Mouse (Mus musculus) intestine, embryonic 15.5 days (tissue): Measurements from ENCODE around the gene Arid5b. TPM values are rescaled to one million over a fixed set of nuclear protein-coding genes. Genes with fewer than 3 reads are reported as not detected.

Experiments used
- ATAC-seq: fragments of 200-750 bp; cut with Nextera tagmentation; 2 replicates; pipeline ENCODE4 v1.8.0; 2017; ENCODE audit warnings: moderate TSS enrichment, moderate library complexity
- H3K27ac ChIP-seq: fragments of 300-500 bp; sonication (generic); 2 replicates; pipeline ENCODE4 v1.5.1; 2015; ENCODE audit warnings: mild to moderate bottlenecking, inconsistent platforms
- H3K27me3 ChIP-seq: fragments of 300-500 bp; sonication (generic); replicated peaks from 2 replicates; pipeline ENCODE4 v1.6.1; 2015; ENCODE audit warnings: inconsistent platforms
- H3K36me3 ChIP-seq: fragments of 300-500 bp; sonication (generic); 2 replicates; pipeline ENCODE4 v1.6.1; 2015; ENCODE audit warnings: inconsistent platforms
- H3K4me1 ChIP-seq: fragments of 300-500 bp; sonication (generic); replicated peaks from 2 replicates; pipeline ENCODE4 v1.6.1; 2015; ENCODE audit warnings: inconsistent platforms
- H3K4me2 ChIP-seq: fragments of 300-500 bp; sonication (generic); replicated peaks from 2 replicates; pipeline ENCODE4 v1.6.1; 2015; ENCODE audit warnings: mild to moderate bottlenecking, inconsistent platforms
- H3K4me3 ChIP-seq: fragments of 300-500 bp; sonication (generic); replicated peaks from 2 replicates; pipeline ENCODE4 v1.5.1; 2015; ENCODE audit warnings: inconsistent platforms
- H3K9ac ChIP-seq: fragments of 300-500 bp; sonication (generic); 2 replicates; pipeline ENCODE4 v1.6.1; 2015; ENCODE audit warnings: inconsistent platforms
- H3K9me3 ChIP-seq: fragments of 300-500 bp; sonication (generic); 2 replicates; pipeline ENCODE4 v1.6.1; 2016; ENCODE audit warnings: inconsistent platforms
- WGBS: fragments of 180-500 bp; shearing (Covaris S2); methylation state at CpG from one replicate; pipeline ENCODE4 v1.1.7; 2015; 5-methylcytosine and 5-hydroxymethylcytosine counted together
- polyA plus RNA-seq: library from polyadenylated mRNA; unstranded; fragments of >200 nt; fragmentation: Nextera tagmentation; extraction: Ambion mirVana; gene quantifications from 2 replicates; pipeline ENCODE4 v1.2.1, GENCODE M21; 2015

The Arid5b gene
- polyA plus RNA-seq, 1 experiment from 2014 or later = 29.0 TPM

DNA sequence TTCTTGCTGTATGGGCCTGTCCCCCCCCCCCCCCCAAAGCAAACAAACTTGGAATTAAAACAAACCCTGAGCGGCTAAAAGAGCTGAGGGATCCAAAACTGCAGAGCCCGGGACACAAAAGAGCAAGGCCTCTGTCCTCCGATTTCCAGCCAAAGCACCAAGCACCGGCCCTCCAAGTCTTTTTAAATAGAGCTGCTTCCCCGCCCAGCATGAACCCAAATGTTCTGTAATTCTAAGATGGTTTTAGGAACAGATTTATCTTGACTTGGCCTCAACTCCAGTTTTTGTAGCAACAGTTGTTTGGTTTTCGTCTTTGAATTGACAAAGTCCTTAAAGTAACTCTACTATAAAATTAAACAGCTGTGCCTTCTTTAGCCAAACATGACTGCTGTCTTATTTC lies 130.8 kb downstream of the Arid5b start:
- H3K4me1 ChIP-seq = peaks cover 9% of the 10 kb centered on the region; the same call in 1 of the 2 replicates
- peak overlapping the region; percentile 64; the same call in 1 of the 2 replicates for H3K27ac ChIP-seq
- no peaks in the 10 kb centered on the region for H3K9me3 ChIP-seq
- WGBS = 25% methylated on average over 6 of the region's 6 CpGs
- no peak overlapping the region for H3K4me2 ChIP-seq
- H3K4me3 ChIP-seq = no peak overlapping the region
- ATAC-seq = no peak
- H3K27me3 ChIP-seq = no peaks in the 10 kb centered on the region
- no peak overlapping the region for H3K9ac ChIP-seq
- H3K36me3 ChIP-seq = no peaks in the 10 kb centered on the region

DNA sequence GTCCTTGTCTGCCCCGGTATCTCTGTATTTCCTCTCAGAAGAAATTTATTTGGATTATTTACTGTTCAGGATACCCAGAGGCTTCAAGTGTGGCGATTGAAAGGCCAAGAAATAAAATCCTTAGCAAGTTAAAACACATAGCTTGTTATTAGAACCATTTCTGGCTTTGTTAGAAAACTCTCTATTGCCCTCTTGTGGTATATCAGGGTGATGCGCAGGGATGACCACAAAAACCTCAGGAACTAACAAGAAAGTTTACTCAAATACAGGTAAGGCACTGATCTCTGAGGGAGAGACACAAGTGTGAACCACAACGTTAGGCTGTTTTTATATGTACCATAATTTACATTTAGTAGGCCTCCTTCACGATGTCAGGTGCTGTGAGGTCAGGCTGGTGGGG lies 131.7 kb downstream of the Arid5b start:
- Histone ChIP-seq H3K9ac (no peak overlapping the region), H3K36me3 (no peaks in the 10 kb centered on the region), H3K4me1 (peaks cover 9% of the 10 kb centered on the region; the same call in 1 of the 2 replicates), H3K9me3 (no peaks in the 10 kb centered on the region), H3K4me2 (no peak overlapping the region), H3K27ac (no peak overlapping the region), H3K4me3 (no peak overlapping the region), H3K27me3 (no peaks in the 10 kb centered on the region)
- no peak for ATAC-seq
- WGBS = 12% methylated on average over 5 of the region's 5 CpGs

DNA sequence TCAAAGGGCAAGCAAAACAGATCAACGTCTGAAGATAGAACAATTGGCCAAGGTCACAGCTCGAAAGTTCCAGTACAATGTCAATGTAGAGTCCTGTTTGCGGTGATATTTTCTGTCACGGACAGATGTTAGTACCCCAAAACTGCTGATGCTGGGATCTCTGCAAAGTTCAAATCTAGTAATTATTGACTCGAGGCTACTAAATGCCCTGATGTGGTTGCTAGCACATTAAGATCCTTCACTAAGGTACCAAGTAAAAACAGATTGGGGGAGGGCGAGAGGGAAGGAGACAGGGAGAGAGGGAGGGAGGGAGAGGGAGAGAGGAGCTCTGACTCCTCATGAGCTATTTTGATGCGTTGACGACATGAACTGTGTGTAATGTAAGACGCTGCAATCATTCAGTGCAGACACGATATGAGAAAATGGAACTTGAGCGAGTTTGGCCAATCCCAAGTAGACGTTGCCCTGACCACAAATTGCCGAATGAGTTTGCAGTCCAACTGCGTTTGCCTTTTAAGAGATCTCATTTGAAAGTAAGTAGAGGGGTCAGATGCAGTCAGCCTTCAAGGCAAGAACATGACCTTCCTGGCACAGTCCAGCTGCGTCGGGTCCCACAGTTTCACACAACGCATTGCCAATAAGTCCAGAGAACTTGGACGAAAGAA lies 133.1 kb downstream of the Arid5b start:
- H3K36me3 ChIP-seq = no peaks in the 10 kb centered on the region
- no peak overlapping the region for H3K9ac ChIP-seq
- H3K27ac ChIP-seq = no peak overlapping the region
- no peak for ATAC-seq
- no peak overlapping the region for H3K4me2 ChIP-seq
- WGBS = 89% methylated on average over 18 of the region's 18 CpGs
- H3K9me3 ChIP-seq = no peaks in the 10 kb centered on the region
- H3K4me1 ChIP-seq = peaks cover 9% of the 10 kb centered on the region; the same call in 1 of the 2 replicates
- H3K27me3 ChIP-seq = no peaks in the 10 kb centered on the region
- H3K4me3 ChIP-seq = no peak overlapping the region

DNA sequence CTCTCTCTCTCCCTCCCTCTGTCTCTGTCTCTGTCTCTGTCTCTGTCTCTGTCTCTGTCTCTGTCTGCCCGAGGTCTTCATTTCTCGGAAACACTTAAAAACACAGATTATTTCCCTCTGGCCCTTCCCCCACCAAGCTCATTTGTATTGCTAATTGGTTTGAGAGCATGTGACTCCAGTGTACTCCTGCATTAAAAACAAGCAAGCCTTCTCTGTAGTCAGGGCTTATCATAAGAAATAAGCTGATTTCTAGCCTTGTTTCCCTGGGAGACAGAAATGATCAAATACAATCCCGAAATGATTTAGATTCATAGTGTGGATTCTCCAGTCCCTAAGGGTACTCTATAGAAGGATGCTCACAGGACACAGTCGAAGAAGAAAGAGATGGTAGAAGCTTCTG lies 136.0 kb downstream of the Arid5b start:
- Histone ChIP-seq H3K4me2 (no peak overlapping the region), H3K9me3 (no peaks in the 10 kb centered on the region), H3K4me3 (no peak overlapping the region), H3K36me3 (no peaks in the 10 kb centered on the region), H3K27ac (no peak overlapping the region), H3K4me1 (peaks cover 5% of the 10 kb centered on the region; the same call in 1 of the 2 replicates), H3K27me3 (no peaks in the 10 kb centered on the region), H3K9ac (no peak overlapping the region)
- WGBS = 84% methylated on average over 4 of the region's 4 CpGs
- ATAC-seq = no peak

DNA sequence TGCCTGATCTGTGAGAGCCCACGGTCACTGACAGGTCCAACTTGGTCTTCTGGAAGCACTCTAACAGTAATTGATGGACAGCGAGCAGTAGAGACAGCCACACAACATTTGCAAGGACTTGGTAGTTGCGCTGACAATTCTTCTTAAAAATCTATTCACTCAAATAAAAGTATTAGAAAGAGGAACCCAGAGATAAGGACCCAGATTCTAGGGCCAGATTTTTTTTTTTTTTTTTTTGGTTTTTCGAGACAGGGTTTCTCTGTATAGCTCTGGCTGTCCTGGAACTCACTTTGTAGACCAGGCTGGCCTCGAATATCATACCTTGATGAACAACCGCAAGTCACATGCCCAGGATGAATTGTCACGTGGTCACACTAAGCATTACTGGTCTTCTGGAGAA lies 137.0 kb downstream of the Arid5b start:
- no peak for ATAC-seq
- Histone ChIP-seq H3K4me2 (no peak overlapping the region), H3K27me3 (no peaks in the 10 kb centered on the region), H3K4me3 (no peak overlapping the region), H3K36me3 (no peaks in the 10 kb centered on the region), H3K27ac (no peak overlapping the region), H3K9ac (no peak overlapping the region), H3K9me3 (no peaks in the 10 kb centered on the region), H3K4me1 (peaks cover 12% of the 10 kb centered on the region)
- WGBS = 84% methylated on average over 7 of the region's 7 CpGs

DNA sequence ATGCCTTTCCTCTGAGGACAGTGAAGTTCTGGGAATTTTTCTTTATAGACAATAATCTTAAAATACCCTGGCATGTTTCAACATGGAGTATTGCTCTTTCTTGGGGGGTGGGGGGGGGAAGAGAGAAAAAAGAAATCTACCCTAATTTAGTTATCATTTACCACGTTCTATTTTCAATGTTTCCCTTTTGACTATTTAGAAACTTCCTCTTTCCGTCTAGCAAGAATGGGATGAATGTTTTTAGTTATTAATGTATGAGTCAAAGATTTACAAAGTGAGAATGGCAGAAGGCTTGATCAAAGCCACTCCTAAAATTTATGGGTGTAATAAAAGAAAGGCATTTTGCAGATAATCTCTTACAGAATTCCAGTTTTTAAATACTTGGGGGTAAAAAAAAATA lies 137.7 kb downstream of the Arid5b start:
- Histone ChIP-seq H3K27ac (no peak overlapping the region), H3K4me1 (peaks cover 12% of the 10 kb centered on the region), H3K9ac (no peak overlapping the region), H3K4me3 (no peak overlapping the region), H3K36me3 (no peaks in the 10 kb centered on the region), H3K9me3 (no peaks in the 10 kb centered on the region), H3K4me2 (no peak overlapping the region), H3K27me3 (no peaks in the 10 kb centered on the region)
- ATAC-seq = no peak
- 25% methylated on average over 2 of the region's 2 CpGs for WGBS

DNA sequence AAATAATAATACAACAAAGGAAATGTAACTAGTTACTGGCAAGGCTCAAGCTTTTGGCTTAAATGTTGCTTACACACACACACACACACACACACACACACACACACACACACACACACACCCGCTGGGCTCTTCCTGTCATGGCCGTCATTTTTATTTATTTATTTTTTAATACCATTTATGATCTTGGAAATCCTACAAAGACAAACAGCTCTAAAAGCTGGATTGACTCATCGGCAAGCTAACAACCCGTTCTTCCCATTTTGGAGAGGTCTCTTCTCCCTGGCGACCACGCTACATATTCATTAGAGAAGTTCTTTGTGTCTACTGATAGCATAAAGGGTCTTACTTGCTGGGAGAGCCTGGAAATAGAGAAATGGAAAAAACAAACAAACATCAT lies 138.2 kb downstream of the Arid5b start:
- Histone ChIP-seq H3K9me3 (no peaks in the 10 kb centered on the region), H3K4me1 (peaks cover 14% of the 10 kb centered on the region), H3K36me3 (no peaks in the 10 kb centered on the region), H3K4me3 (no peak overlapping the region), H3K4me2 (no peak overlapping the region), H3K9ac (no peak overlapping the region), H3K27ac (no peak overlapping the region), H3K27me3 (no peaks in the 10 kb centered on the region)
- no peak for ATAC-seq
- 74% methylated on average over 6 of the region's 6 CpGs for WGBS

DNA sequence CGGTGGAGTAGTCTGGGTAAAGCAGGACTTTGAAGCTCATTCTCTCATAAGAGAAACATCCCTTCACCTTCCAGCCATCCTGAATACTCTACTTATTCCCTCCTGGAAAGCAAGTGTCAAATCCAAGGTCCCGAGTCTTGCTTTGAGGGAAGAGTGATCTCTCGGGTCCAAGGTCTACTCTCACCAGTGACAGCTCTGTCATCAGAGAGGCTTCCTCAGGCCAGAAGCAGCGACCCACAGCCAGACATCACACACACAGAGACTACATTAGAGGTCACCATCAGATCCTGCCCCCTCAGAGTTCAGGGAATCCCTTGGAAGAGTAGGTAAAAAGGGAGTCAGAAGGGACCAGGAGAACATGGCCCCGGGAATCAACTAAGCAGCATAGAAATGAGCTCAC lies 140.4 kb downstream of the Arid5b start:
- 87% methylated on average over 5 of the region's 5 CpGs for WGBS
- Histone ChIP-seq H3K36me3 (no peaks in the 10 kb centered on the region), H3K27ac (no peak overlapping the region), H3K4me1 (peaks cover 15% of the 10 kb centered on the region), H3K27me3 (no peaks in the 10 kb centered on the region), H3K4me3 (no peak overlapping the region), H3K9me3 (no peaks in the 10 kb centered on the region), H3K4me2 (no peak overlapping the region), H3K9ac (no peak overlapping the region)
- no peak for ATAC-seq

DNA sequence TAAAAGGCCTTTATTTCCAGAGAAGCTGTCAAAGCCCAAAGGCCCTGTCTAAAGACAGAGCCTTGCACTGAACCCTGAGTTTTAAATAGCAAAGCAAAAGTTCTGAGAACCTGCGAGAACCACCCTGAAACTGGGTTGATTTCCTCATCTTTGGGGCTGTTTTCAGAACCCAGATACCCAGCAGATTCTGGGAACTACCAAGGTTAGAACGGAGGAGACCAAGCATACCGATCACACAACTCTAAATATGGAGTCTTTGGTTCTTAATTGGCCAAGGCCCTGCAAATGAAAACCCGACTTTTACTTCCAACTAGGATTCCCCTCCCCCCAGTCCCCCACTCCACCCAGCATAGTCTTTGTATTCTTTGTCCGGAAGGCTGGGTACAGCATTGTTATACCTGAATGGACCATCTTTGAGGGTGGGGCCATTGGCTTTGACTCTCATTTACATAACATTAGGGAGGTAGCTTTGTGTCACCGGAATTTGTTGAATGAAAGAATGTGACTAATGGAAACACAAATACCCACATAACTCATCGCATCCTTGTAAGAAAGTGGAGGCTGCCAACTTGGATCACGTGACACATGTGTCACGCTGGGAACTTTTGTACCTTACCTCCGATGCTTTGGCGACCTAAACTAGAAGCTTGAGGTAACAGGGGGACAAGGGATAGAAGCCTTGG lies 141.2 kb downstream of the Arid5b start:
- Histone ChIP-seq H3K27me3 (no peaks in the 10 kb centered on the region), H3K4me2 (peak overlapping the region; percentile 66), H3K4me3 (no peak overlapping the region), H3K9me3 (no peaks in the 10 kb centered on the region), H3K9ac (peak overlapping the region; percentile 50; the same call in 1 of the 2 replicates), H3K27ac (peak overlapping the region; percentile 91), H3K4me1 (peaks cover 15% of the 10 kb centered on the region), H3K36me3 (no peaks in the 10 kb centered on the region)
- WGBS = 80% methylated on average over 11 of the region's 11 CpGs
- ATAC-seq = no peak

DNA sequence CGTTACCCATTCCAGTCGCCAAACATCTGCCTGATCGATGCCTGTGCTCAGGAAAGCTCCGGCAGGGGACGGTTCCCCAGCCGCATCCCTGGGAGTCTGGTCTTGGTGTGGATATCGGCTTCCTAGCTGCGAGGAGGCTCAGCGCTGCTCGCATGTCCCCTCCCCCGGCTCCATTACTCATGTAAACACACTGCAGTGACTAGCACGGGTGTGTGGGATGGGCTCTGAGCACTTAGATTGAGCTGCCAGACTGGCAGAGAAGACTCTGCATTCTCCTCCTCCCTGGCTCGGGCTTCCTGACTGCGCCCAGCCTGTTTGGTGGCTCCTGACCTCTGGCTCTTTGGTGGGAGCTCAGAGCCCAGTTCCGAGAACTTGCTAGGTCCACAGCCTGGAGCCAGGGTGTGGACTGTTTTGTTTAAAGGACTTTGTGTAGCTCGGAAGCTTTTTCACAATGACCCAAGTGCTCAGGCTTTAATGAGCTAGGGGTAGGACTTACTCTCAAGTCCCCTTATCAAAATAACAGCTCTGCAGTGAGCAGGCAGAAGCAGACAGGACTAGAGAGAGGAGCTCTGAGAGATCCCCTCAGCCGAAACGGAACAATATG lies 142.0 kb downstream of the Arid5b start:
- peak; percentile 96 for ATAC-seq
- Histone ChIP-seq H3K9me3 (no peaks in the 10 kb centered on the region), H3K4me1 (peaks cover 15% of the 10 kb centered on the region), H3K4me2 (peak overlapping the region; percentile 66), H3K4me3 (peak overlapping the region; percentile 42), H3K27ac (peak overlapping the region; percentile 91), H3K36me3 (no peaks in the 10 kb centered on the region), H3K27me3 (no peaks in the 10 kb centered on the region), H3K9ac (peak overlapping the region; percentile 50)
- WGBS = 2% methylated on average over 18 of the region's 18 CpGs

DNA sequence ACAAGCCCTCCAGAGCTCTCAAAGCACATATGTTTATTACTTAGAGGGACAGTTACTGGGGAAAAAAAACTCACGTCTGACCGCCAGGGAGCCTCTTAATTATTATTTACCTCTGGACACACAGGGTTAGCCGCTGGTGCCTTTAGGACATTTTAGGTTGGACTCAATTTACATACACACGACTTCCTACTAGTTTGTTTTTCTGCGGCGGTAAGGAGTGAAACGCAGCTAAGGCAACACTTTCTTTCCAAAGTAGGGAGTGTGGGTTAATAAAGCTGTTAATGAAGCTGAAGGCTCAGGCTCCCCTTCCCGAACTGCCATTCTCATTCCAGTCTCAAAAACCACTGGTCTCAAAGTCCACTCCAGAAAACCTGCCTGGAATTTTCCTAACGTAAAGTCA lies 142.5 kb downstream of the Arid5b start:
- Histone ChIP-seq H3K36me3 (no peaks in the 10 kb centered on the region), H3K4me2 (peak overlapping the region; percentile 66), H3K27ac (peak overlapping the region; percentile 91), H3K4me3 (peak overlapping the region; percentile 42), H3K27me3 (no peaks in the 10 kb centered on the region), H3K4me1 (peaks cover 15% of the 10 kb centered on the region), H3K9me3 (no peaks in the 10 kb centered on the region), H3K9ac (peak overlapping the region; percentile 50)
- peak; percentile 57 for ATAC-seq
- 3% methylated on average over 9 of the region's 9 CpGs for WGBS

DNA sequence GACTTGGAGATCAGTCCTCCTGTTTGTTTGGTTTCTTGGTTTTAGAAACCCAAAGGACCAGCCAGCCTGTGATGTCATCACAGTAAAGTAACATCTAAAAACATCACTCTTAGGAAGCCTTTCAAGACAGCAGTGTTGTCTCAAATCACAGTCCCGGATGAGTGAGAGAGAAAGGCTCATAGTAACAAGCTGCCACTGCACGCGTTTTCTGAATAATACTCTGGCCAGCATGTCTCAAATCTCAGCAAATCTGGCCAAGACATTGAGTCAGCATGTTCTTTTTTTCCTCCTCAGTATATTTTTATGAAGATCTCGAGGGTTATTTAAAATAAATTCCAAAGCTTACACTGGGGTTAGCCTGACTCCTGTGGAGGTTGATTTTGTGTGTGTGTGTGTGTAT lies 143.1 kb downstream of the Arid5b start:
- Histone ChIP-seq H3K36me3 (no peaks in the 10 kb centered on the region), H3K4me2 (peak overlapping the region; percentile 66), H3K4me3 (peak overlapping the region; percentile 42; the same call in 1 of the 2 replicates), H3K4me1 (peaks cover 15% of the 10 kb centered on the region), H3K9ac (no peak overlapping the region), H3K27me3 (no peaks in the 10 kb centered on the region), H3K27ac (no peak overlapping the region), H3K9me3 (no peaks in the 10 kb centered on the region)
- no peak for ATAC-seq
- WGBS = 21% methylated on average over 4 of the region's 4 CpGs
